Mouse (Mus musculus) left cerebral cortex, adult 2 months (tissue): ENCODE measurements at regions not wholly inside any gene's neighbourhood (a gene's known extent, or its start where the extent isn't known, plus 50 kb on each side); places are given as distances from the start of the nearest gene placed in this dataset.
A peak's percentile ranks its signal among the peaks of the same experiment; 100 is the strongest.

Source experiments
- DNase-seq, 2 experiments: peaks; one replicate each; pipeline ENCODE4 v3.0.0; 2021 to 2022; ENCODE audit warnings: low spot score in 2 of 2, mixed read lengths in 1 of 2; ENCODE audit errors: extremely low spot score in 1 of 2
- H3K27ac ChIP-seq: fragments of 200-600 bp; 2 replicates; pipeline ENCODE4 v1.8.1; 2022
- H3K4me3 ChIP-seq: fragments of 200-600 bp; 2 replicates; pipeline ENCODE4 v1.8.1; 2022
- CTCF ChIP-seq: fragments of 200-600 bp; IDR thresholded peaks from 2 replicates; pipeline ENCODE4 v1.8.1; 2022; ENCODE audit warnings: antibody characterized with exemption, mild to moderate bottlenecking, moderate library complexity
- intact Hi-C: fragments of 180-260 bp; cut with DNase I; formaldehyde crosslinking; loops from one replicate; pipeline ENCODE4 v1.15.1; 2025

GRCm38 (mm10) chr2:157633286-157633685 lies 62.2 kb upstream of the Blcap start:
- no peak overlapping the region for H3K27ac ChIP-seq
- H3K4me3 ChIP-seq = no peak overlapping the region
- no peak for DNase-seq
- intact Hi-C loops = loop anchor here (10.0 kb wide), 2 partner anchors 172 to 572 kb away; no protein-coding TSS in a partner anchor
- TF ChIP-seq CTCF = no peak

- Histone ChIP-seq H3K27ac (no peak overlapping the region), H3K4me3 (no peak overlapping the region)
- intact Hi-C loops = loop anchor here (2.0 to 10.0 kb wide), 4 partner anchors 169 to 569 kb away; partner anchors contain the start of gene Vstm2l
- TF ChIP-seq CTCF = peak; percentile 94
- peak; percentile 81 to 92 for DNase-seq
Observed at GRCm38 (mm10) chr2:157635670-157636069, 64.6 kb upstream of the Blcap start.

- intact Hi-C loops = no loop called here
- DNase-seq = no peak
- no peak overlapping the region for H3K4me3 ChIP-seq
- TF ChIP-seq CTCF = no peak
- H3K27ac ChIP-seq = no peak overlapping the region
Observed at GRCm38 (mm10) chr2:157640873-157641272, 69.8 kb upstream of the Blcap start.

- Histone ChIP-seq H3K4me3 (no peak overlapping the region), H3K27ac (no peak overlapping the region)
- no peak for DNase-seq
- TF ChIP-seq CTCF = no peak
- intact Hi-C loops = no loop called here
Observed at GRCm38 (mm10) chr2:157663584-157664375, 73.4 kb upstream of the Ctnnbl1 start.

- H3K4me3 ChIP-seq = no peak overlapping the region
- peak; percentile 19 for TF ChIP-seq CTCF
- no peak for DNase-seq
- no peak overlapping the region for H3K27ac ChIP-seq
- intact Hi-C loops = no loop called here
Observed at GRCm38 (mm10) chr2:157664481-157664880, 72.7 kb upstream of the Ctnnbl1 start.

- no peak overlapping the region for H3K4me3 ChIP-seq
- intact Hi-C loops = no loop called here
- DNase-seq = no peak
- no peak for TF ChIP-seq CTCF
- no peak overlapping the region for H3K27ac ChIP-seq
Observed at GRCm38 (mm10) chr2:157670191-157670590, 67.0 kb upstream of the Ctnnbl1 start.

- intact Hi-C loops = no loop called here
- no peak for TF ChIP-seq CTCF
- DNase-seq = no peak
- Histone ChIP-seq H3K4me3 (no peak overlapping the region), H3K27ac (no peak overlapping the region)
Observed at GRCm38 (mm10) chr2:157674906-157675305, 62.3 kb upstream of the Ctnnbl1 start.

- Histone ChIP-seq H3K4me3 (no peak overlapping the region), H3K27ac (no peak overlapping the region)
- TF ChIP-seq CTCF = no peak
- intact Hi-C loops = no loop called here
- DNase-seq = no peak
Observed at GRCm38 (mm10) chr2:157676396-157677176, 60.6 kb upstream of the Ctnnbl1 start.

GRCm38 (mm10) chr2:157677262-157677661 lies 59.9 kb upstream of the Ctnnbl1 start:
- no peak for TF ChIP-seq CTCF
- no peak for DNase-seq
- H3K27ac ChIP-seq = no peak overlapping the region
- intact Hi-C loops = no loop called here
- no peak overlapping the region for H3K4me3 ChIP-seq

- Histone ChIP-seq H3K4me3 (no peak overlapping the region), H3K27ac (no peak overlapping the region)
- TF ChIP-seq CTCF = no peak
- DNase-seq = no peak
- intact Hi-C loops = no loop called here
Observed at GRCm38 (mm10) chr2:157681931-157682330, 55.3 kb upstream of the Ctnnbl1 start.
